Mouse (Mus musculus) adrenal gland, adult 10 weeks (tissue): ENCODE results near the gene Vmn1r113. TPM values are rescaled to one million over a fixed set of nuclear protein-coding genes. Genes with fewer than 3 reads are reported as not detected.

Source experiments
- polyA plus RNA-seq: library from polyadenylated mRNA; stranded (reverse); fragments of 350-450 nt; fragmentation: Illumina TruSeq; extraction: RNeasy Lipid Tissue Mini Kit (QIAGEN cat#74804); gene quantifications from one replicate; pipeline ENCODE4 v1.2.3, GENCODE M21; 2014; ENCODE audit warnings: low read depth, low replicate concordance

Vmn1r113 gene
- polyA plus RNA-seq: not detected

GRCm38 (mm10) chr7:20786985-20787384 is at the start of gene Vmn1r113:
Gene Vmn1r113, plus strand, starts transcription at chr7:20787285.

GRCm38 (mm10) chr7:20770885-20771284 is 16.2 kb upstream of the Vmn1r113 start, which contains the start of gene Vmn1r112:
Gene Vmn1r112, plus strand, starts transcription at chr7:20771185.

GRCm38 (mm10) chr7:20812086-20812485 is 25.0 kb downstream of the Vmn1r113 start, which contains the start of gene Vmn1r114:
Gene Vmn1r114, minus strand, starts transcription at chr7:20812186.

Other genes with a start within 250 kb of the Vmn1r113 start
- not detected for gene Gm5726, start 241.5 kb upstream of the Vmn1r113 start, polyA plus RNA-seq
- gene Gm4141, start 211.0 kb upstream of the Vmn1r113 start, polyA plus RNA-seq: not detected
- gene Gm4513, start 188.3 kb upstream of the Vmn1r113 start, polyA plus RNA-seq: not detected
- gene Vmn1r107, start 118.4 kb upstream of the Vmn1r113 start, polyA plus RNA-seq: not detected
- gene Vmn1r111, start 84.1 kb upstream of the Vmn1r113 start, polyA plus RNA-seq: not detected
- gene Gm10668, start 56.7 kb upstream of the Vmn1r113 start, polyA plus RNA-seq: not detected
- gene Vmn1r112, start 16.1 kb upstream of the Vmn1r113 start, polyA plus RNA-seq: not detected
- not detected for gene Vmn1r114, start 24.9 kb downstream of the Vmn1r113 start, polyA plus RNA-seq
- gene Vmn1r115, start 57.7 kb downstream of the Vmn1r113 start, polyA plus RNA-seq: not detected
- gene Vmn1r116, start 85.0 kb downstream of the Vmn1r113 start, polyA plus RNA-seq: not detected
- gene Vmn1r117, start 96.8 kb downstream of the Vmn1r113 start, polyA plus RNA-seq: not detected
- gene Vmn1r118, start 125.1 kb downstream of the Vmn1r113 start, polyA plus RNA-seq: not detected
- gene Vmn1r119, start 225.2 kb downstream of the Vmn1r113 start, polyA plus RNA-seq: not detected